Comparison of ENCODE assay signal across 8 mouse cellular contexts in the genomic region with DNA sequence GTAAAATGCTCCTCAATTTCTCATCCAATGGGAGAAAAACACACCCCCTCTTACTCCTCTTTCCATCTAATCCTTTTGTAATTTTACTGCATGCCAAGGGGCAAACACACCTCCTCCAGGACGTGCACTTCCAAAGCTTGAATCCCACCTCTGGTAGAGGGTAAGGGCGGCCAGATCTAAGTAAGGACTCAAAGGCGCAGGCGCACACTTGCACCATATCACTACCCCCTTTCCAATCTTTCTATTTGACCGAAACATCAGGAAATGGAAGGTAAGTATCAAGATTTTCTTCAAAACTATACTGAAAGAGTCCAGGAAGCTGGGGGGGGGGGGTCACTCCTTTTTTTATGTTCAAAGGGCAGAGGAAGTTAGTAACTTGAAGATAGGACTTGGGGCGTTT. TPM values are rescaled to one million over a fixed set of nuclear protein-coding genes. Genes with fewer than 3 reads are reported as not detected.
DNase-seq lines count a peak whose midpoint lies in the region; ATAC-seq and TF ChIP-seq lines count a peak whose summit lies in the region.

A gene (plus strand): TSS at position 109 of the 400 bp plus-strand sequence.

- no peaks in the 10 kb centered on the region for H3K9me3 ChIP-seq in heart, embryonic 16.5 days (replicated peaks; ENCODE audit: control insufficient read depth, low read length)
- no peaks in the 10 kb centered on the region for H3K9me3 ChIP-seq in hindbrain, embryonic 10.5 days
- H3K9me3 ChIP-seq in midbrain, embryonic 11.5 days (ENCODE audit: control insufficient read depth, low read length), result no peaks in the 10 kb centered on the region

- H3K36me3 ChIP-seq in heart, embryonic 16.5 days (ENCODE audit: control insufficient read depth, insufficient read depth), result no peaks in the 10 kb centered on the region
- peaks cover 10% of the 10 kb centered on the region for H3K36me3 ChIP-seq in hindbrain, embryonic 10.5 days
- H3K36me3 ChIP-seq in midbrain, embryonic 11.5 days (ENCODE audit: control insufficient read depth, insufficient read depth, low read length), result no peaks in the 10 kb centered on the region

- intact Hi-C loops in heart, postnatal 10 days (cut with DNase I), result no loop called here

- H3K4me1 ChIP-seq in heart, embryonic 16.5 days (ENCODE audit: control insufficient read depth, insufficient read depth, low read length), result peaks cover 17% of the 10 kb centered on the region
- 0 out of 2 replicates have a peak, but pooled peaks cover 5% of the 10 kb centered on the region for H3K4me1 ChIP-seq in bone marrow macrophage, adult 2 months (ENCODE audit: control insufficient read depth, insufficient read depth, low read length)
- peaks cover 65% of the 10 kb centered on the region for H3K4me1 ChIP-seq in hindbrain, embryonic 10.5 days (replicated peaks)
- H3K4me1 ChIP-seq in midbrain, embryonic 11.5 days (ENCODE audit: control insufficient read depth, insufficient read depth, low read length), result peaks cover 24% of the 10 kb centered on the region

- WGBS in heart, embryonic 16.5 days, result 4% methylated on average over 6 of the region's 6 CpGs
- WGBS in hindbrain, embryonic 10.5 days, result 0% methylated on average over 6 of the region's 6 CpGs
- 2% methylated on average over 6 of the region's 6 CpGs for WGBS in midbrain, embryonic 11.5 days

- H3K4me3 ChIP-seq in heart, embryonic 16.5 days (ENCODE audit: low read length), result peak within 1 kb of the TSS; percentile 67
- H3K4me3 ChIP-seq in bone marrow macrophage, adult 2 months (ENCODE audit: insufficient read depth, low read length), result peak within 1 kb of the TSS; percentile 68
- peak within 1 kb of the TSS; percentile 65 for H3K4me3 ChIP-seq in hindbrain, embryonic 10.5 days
- H3K4me3 ChIP-seq in midbrain, embryonic 11.5 days (ENCODE audit: low read depth, low read length), result peak within 1 kb of the TSS; percentile 50

- H3K4me2 ChIP-seq in heart, embryonic 16.5 days (ENCODE audit: low read depth, low read length), result peak within 1 kb of the TSS; percentile 95
- H3K4me2 ChIP-seq in midbrain, embryonic 11.5 days, result peak within 1 kb of the TSS; percentile 70

- no peak for DNase-seq in heart, postnatal 10 days
- no peak for DNase-seq in hindbrain, embryonic 10.5 days (ENCODE audit: low spot score)
- DNase-seq in midbrain, embryonic 11.5 days (ENCODE audit: low spot score, missing footprints), result no peak
- DNase-seq in ovary, postnatal 10 days (ENCODE audit: low spot score), result no peak
- DNase-seq in cerebellum, adult 18-20 months, result no peak
- DNase-seq in layer of hippocampus, adult 9-10 months (ENCODE audit: low spot score), result no peak

- no peak for ATAC-seq in heart, embryonic 16.5 days (replicated peaks; ENCODE audit: extremely low read depth, insufficient read depth, low FRiP score)
- ATAC-seq in midbrain, embryonic 11.5 days (ENCODE audit: low FRiP score), result no peak

- peaks cover 79% of the 10 kb centered on the region for H3K27me3 ChIP-seq in heart, embryonic 16.5 days (ENCODE audit: control insufficient read depth, insufficient read depth, low read length)
- peaks cover 96% of the 10 kb centered on the region for H3K27me3 ChIP-seq in hindbrain, embryonic 10.5 days (ENCODE audit: insufficient read depth, poor library complexity, severe bottlenecking)
- peaks cover 84% of the 10 kb centered on the region for H3K27me3 ChIP-seq in midbrain, embryonic 11.5 days (ENCODE audit: control insufficient read depth, insufficient read depth, low read length)

- no peak within 1 kb of the TSS for H3K27ac ChIP-seq in heart, embryonic 16.5 days (ENCODE audit: low read length)
- H3K27ac ChIP-seq in bone marrow macrophage, adult 2 months (ENCODE audit: insufficient read depth, low read depth, low read length), result no peak within 1 kb of the TSS
- H3K27ac ChIP-seq in hindbrain, embryonic 10.5 days, result peak within 1 kb of the TSS; percentile 93
- H3K27ac ChIP-seq in midbrain, embryonic 11.5 days (ENCODE audit: low read depth, low read length), result no peak within 1 kb of the TSS; the same call in 1 of the 2 replicates

- peak within 1 kb of the TSS; percentile 50; the same call in 1 of the 2 replicates for H3K9ac ChIP-seq in heart, embryonic 16.5 days (ENCODE audit: low read length)
- H3K9ac ChIP-seq in midbrain, embryonic 11.5 days (ENCODE audit: low read length), result peak within 1 kb of the TSS; percentile 63

- no peak for TF ChIP-seq POLR2A in bone marrow macrophage, adult 2 months (IDR thresholded peaks at IDR 0.05; ENCODE audit: borderline replicate concordance, low read depth, low read length)

- TF ChIP-seq CTCF in bone marrow macrophage, adult 2 months (IDR thresholded peaks at IDR 0.05; ENCODE audit: low read depth, low read length), result no peak

RNA-seq across cellular contexts. Expression of the gene that starts here (rescaled TPM):
- polyA plus RNA-seq in heart, embryonic 16.5 days (2015; fragmentation: Nextera tagmentation; extraction: Ambion mirVana), result not detected in 2 replicates
- total RNA-seq in heart, postnatal 10 days (2021), result not detected
- not detected in 2 replicates for polyA plus RNA-seq in bone marrow macrophage, adult 2 months (2012; ENCODE audit: insufficient read depth, insufficient read length, missing spikeins)
- 9.1 and 12.0 TPM in 2 replicates for polyA plus RNA-seq in hindbrain, embryonic 10.5 days (2016; fragmentation: Nextera tagmentation; extraction: Ambion mirVana)
- polyA plus RNA-seq in midbrain, embryonic 11.5 days (2014; fragmentation: Nextera tagmentation; extraction: Ambion mirVana), result 8.7 and 9.3 TPM in 2 replicates
